Mouse (Mus musculus) hematopoietic stem cell, adult 5-6 weeks (primary cell): ENCODE data around the gene Gm26620. TPM values are rescaled to one million over a fixed set of nuclear protein-coding genes. Genes with fewer than 3 reads are reported as not detected.

Experiments
- ATAC-seq, 2 experiments: fragments of 125-278 bp in 1 of 2; replicated peaks in 1 of 2; 2 replicates each; pipeline ENCODE4 v1.8.0; 2016 to 2017; ENCODE audit warnings: inconsistent platforms in 2 of 2, mild to moderate bottlenecking in 2 of 2, moderate number of reproducible peaks in 2 of 2, low read depth in 1 of 2, moderate TSS enrichment in 1 of 2; ENCODE audit not compliant: low FRiP score in 2 of 2, poor library complexity in 2 of 2, severe bottlenecking in 2 of 2, insufficient read depth in 1 of 2, low TSS enrichment in 1 of 2
- total RNA-seq: library from RNA; stranded (forward); fragments of 172-1452, 232-1000 nt; gene quantifications from 2 replicates; pipeline ENCODE4 v1.2.3, GENCODE M21; 2017

Gm26620 gene
- total RNA-seq, 1 experiment from 2014 or later = not detected

DNA sequence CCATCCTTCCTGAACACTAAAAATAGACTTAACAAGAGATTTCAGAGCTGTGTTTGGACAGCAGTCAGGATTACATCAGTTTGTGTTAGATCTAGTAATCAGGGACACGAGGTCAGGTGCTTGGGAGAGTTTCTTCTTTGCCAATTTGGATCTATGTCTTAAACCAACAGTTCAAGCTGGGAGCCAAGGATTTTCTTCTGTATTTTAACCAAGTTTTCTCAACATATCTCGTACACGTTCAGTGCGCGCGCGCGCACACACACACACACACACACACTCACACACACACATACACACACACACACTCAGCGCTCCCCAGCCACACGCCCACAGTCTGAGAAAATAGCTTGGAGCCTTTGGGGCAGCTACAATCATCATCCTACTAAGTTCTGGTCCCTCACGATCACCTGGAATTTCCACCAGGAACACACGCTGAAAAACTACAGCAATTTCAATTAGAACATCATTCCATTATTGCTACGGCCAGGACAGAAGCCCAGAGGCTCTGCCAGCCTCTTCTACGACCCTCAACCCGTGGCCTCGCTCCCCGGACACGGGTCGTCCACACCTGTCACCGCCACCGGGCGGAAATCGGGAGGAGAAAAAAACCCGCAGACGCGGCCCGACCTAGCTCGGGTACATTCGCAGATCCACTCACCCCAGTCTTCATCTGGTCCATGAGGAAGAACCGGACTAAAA, 17.7 kb upstream of the Gm26620 start:
- ATAC-seq = no peak

GRCm38 (mm10) chr1:170867691-170868105, 17.2 kb upstream of the Gm26620 start, which contains the start of gene Atf6:
Atf6 (minus strand) TSS chr1:170867771.
- peak; percentile 67 to 86 for ATAC-seq

DNA sequence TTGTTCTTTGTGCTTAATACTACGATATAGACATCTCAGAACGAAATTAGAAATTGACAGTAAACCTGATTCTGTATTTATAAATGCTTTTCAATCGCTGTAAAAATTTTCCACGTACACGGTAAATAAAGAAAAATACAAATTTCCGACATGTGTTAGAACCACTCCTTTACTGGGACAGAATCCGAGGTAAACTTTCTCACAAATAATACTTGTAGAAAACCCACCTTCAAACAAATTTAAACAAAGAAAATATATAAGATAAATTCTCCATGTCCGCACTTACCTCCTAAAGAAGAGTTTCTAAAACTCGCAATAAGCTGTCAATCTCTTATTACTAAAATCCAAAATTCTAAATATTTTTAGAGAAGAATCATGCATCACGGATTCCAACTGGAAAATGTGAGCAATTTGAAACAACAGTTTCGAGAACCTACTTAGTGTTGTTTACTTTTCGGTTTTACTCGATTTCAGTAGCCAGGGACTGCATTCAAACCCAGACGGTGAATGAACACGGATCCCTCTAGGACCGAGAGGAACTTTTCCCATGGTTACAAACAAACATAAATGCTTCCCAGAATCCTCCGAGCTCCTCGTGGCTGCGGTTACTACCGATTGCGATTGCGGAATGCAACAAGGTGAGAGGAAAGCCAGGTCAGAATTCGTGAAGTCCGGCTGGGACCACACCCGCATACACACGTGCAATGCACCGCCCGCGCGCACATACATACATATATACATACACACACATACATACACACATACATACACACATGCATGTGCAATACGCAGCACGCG, 16.6 kb upstream of the Gm26620 start:
- ATAC-seq = peak; percentile 60 to 66

DNA sequence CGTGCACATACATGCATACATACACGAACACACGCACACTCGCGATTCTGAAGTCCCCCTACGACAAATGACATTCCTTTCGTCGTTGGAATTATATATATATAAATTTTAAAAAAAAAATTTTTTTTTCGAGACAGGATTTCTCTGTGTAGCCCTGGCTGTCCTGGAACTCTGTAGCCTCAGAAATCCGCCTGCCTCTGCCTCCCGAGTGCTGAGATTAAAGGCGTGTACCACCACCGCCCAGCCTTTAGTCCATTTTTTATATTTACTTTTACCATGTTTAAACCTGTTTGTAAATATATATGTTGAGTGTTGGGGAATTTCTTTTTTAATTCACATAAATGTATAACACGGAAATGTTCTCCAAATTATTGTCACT, 16.0 kb upstream of the Gm26620 start:
- ATAC-seq = no peak

GRCm38 (mm10) chr1:170871402-170871801, 13.5 kb upstream of the Gm26620 start:
- no peak for ATAC-seq

DNA sequence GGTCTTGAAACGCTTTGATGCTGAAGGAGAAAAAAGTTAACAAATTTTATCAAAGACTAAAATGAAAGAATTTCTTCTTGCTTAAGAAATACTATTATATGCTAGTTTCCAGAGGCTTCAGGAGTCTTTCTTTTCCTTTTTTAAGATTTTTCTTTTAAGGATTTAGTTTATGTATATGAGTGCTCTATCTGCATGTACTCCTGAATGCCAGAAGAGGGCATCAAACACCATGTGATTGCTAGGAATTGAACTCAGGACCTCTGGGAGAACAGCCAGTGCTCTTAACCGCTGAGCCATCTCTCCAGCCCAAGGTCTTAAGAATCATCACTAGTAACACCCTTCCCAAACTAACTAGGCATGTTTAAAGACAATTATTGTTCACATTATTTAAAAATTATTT, 12.9 kb upstream of the Gm26620 start:
- no peak for ATAC-seq

- ATAC-seq = no peak
Observed at GRCm38 (mm10) chr1:170875676-170876075, 9.2 kb upstream of the Gm26620 start.

DNA sequence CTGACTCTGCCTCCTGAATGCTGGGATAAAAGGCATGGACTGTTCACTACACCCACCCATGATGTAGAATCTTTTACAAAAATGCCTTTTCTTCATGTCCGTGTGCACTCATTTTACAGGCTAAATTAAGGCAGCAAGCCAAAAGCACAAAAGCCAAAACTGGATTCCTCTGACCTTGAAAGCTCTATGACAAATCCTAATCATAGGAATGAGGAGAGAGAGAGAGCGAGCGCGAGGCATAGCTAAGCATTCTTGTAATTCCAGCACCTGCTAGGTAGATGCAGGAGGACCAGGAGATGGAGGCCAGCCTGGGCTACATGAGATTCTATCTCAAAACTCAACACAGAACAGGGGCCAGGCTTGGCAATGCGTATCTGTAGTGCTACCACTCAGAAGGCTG, 8.0 kb upstream of the Gm26620 start:
- ATAC-seq = no peak

DNA sequence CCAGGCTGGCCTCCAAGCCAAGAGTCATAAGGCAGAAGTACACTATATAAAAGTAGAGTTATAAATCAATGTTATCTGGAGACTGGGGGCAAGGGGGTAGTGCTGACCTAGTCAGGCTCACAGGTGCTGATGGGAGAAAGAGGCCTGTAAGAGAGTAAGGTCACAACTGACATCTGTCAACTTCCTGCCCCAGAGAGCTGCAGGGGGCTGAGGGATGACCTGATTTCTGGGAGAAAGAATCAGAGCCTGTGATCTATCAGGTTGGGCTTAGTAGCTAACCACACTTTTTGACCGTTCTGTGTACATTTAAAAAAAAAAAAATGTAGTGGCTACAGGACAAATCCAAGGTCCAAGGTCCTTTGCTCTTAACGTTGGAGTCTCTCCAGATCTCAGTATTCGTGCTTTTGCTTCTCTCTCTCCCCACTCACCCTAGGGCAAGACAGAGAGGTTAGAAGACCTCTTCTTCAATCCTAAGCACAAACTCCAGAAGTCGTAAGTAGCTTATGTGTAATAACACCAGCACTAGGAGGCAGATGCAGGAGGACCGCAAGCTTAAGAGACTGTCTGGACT, 1.9 kb upstream of the Gm26620 start:
- ATAC-seq = no peak

- no peak for ATAC-seq
Observed at GRCm38 (mm10) chr1:170884390-170884789, 475 bp upstream of the Gm26620 start.

DNA sequence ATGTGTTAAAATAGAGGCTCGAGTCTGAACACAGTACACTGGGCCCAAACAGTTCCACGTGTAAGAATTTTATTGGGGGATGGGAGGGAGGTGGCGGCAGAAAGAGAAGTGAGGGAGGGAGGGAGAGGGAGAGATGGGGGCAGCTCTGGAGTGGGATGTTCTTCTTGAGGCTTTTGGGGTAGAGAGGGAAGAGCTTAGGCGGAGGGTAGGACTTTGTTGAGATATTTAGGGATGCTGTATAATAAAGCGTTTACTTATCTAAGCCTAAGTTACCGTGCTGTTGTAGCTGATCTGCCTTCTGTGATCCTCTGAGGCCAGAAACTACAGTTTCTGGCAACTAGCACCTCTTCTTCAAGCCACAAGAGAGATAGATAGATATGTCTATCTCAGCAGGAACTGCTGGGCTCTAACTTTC, 1.2 kb downstream of the Gm26620 start:
- no peak for ATAC-seq

DNA sequence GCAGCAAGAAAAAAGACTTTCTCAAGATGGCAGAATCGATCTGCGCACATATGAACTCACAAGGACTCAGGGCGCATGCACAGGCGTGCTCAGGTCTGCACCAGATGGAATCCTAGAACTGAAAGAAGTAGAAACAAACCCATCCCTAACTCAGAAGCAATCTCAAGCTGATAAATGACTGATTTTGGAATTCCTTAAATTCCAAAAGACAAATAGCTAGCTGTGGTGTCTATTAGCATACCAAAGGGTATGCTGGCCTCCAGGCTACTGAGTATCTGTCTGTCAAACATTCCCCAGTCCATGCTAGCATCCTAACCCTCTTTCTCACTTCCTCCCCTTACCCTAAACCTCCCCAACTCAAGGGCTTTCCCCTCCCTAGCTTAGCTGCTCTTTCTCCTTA, 4.4 kb downstream of the Gm26620 start:
- ATAC-seq = no peak

DNA sequence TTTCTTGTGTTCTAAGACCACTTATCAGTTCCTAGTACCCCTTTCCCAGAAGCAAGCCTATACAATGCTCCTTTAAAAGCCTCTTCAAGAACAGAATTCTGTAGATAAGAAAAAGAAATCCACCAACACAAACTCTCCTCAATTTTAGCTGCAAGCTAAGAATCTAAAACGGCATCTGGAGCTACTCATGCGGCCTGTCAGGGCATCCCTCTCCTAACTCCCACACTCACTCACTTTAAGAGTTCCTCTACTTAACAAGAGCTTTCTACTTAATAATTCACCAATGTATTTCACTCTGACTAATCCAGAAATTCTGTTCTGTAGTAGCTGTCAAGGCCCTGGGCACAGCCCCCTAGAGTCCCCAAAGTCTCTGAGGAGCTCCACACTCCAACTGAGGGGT, 6.8 kb downstream of the Gm26620 start:
- ATAC-seq = no peak

GRCm38 (mm10) chr1:170892279-170892678, 7.4 kb downstream of the Gm26620 start:
- ATAC-seq = no peak

DNA sequence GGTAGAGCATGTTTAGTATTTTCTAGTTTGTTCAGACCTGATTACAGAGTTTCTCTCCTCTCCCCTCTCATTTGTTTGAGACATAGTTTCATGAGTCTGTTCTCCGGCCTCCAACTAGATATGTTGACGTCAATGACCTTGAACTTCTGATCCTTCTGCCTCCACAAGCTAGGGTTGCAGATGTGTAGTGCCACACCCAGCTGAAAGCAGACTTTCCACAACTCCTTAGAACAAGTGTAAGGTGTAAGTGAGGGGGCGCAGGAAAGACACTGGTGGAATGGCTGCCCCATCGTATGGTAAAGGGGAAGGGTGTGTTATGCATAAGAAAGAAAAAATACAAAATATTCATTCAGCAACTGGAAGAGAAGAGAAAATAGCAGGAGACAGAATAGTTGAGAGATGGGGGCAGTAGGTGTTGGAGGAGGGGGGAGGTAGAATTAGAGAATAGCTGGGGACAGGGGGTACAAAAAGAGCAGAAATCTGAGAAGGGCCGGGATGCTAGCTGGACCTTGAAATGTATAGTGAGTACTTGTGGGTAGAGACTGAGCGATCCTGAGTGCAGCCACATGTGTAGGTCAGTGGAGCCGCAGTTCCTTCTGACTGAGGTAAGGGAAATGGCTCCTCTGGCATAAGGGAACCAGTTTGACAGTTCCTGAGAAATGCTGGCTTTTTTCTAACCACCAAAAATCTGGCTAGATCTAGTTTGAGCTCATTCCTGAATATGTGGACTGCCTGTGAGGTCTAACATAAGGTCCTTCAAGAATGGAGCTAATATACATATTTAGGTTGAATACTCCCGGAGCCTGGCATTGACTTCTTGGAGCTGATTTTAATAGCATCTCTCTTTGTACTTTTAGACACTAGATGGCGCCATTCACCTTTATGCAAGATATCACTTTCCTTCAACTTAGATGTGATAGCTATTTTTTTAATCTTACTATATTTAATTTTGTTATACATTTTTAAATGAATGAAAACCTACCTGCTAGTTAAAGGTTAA, 10.0 kb downstream of the Gm26620 start:
- peak in 1 of 2 experiments; percentile 64; a peak in 2 of 4 replicates for ATAC-seq

DNA sequence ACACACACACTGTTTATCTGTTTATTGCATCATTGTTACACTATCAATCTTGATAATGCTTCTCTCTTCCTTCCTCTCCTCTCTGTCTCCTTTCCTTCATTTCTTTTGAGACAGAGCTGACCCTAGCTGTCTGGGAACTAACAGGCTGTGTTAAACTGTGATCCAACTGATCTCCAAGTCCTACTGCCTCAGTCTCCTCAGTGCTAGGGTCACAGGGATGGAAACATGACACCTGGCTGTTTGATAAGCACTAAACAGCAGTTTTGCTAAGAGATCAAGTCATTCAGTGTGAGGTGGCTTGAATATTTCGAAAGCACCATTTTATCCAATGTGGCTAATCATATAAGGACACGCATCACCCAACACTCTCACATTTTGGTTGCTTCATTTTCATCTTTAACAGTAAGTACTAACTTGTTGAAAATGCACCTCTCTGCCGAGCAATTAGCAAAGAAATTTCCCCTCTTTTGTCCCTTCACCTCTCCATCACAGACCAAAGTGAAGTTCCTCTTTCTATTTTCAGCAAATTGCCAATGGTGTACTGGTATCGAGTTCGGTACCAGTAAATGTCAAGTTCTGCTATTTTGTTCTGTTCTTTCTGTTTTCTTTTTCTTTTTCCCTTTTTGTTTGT, 11.9 kb downstream of the Gm26620 start:
- ATAC-seq = no peak
